Mouse (Mus musculus) heart, adult 2 months (tissue): ENCODE measurements around the gene Plb1.

ENCODE experiments used
- CTCF ChIP-seq: fragments of 200-600 bp; IDR thresholded peaks from 2 replicates; pipeline ENCODE4 v1.8.1; 2022; ENCODE audit warnings: antibody characterized with exemption, mild to moderate bottlenecking, moderate library complexity
- POLR2A ChIP-seq: fragments of 200-500 bp; IDR thresholded peaks from 2 replicates; pipeline ENCODE4 v1.6.1; 2011; ENCODE audit warnings: mild to moderate bottlenecking, low read depth, low read length, control low read depth; ENCODE audit not compliant: insufficient read depth

DNA sequence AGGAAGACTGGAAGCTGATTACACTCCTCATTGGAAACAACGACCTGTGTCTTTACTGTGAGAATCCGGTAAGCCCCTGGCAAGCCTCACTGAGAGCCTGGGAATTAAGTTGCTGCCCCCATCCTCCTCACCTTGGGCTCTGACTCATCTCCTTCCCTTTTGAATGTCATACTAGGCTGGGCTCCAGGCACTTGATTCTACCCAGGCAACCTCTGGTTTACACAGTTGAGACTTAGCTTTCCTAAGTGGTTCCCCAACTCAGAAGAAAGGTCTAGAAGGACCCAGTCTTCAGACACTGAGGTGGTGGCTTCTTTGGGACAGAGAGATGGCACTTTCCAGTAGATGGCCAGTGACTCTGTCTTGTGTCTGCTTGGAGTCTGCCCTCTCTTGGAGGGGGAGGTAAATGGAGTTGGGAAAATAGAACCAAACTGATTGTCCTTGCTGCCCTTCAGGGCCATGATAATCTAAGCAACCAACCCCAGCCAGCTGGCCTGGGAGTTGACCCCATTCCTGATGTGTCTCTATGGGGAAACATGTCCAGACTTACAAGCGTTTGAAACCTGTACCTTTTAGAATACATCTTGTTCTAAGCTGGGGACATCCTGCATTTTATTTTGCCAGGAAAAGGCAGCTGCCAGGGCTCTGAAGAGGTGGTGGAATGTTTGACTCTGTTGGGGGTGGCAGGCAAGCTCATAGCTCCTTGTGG is 118.2 kb downstream of the Plb1 start:
- peak; percentile 31 for TF ChIP-seq CTCF
- no peak for TF ChIP-seq POLR2A
